Mouse (Mus musculus) embryonic facial prominence, embryonic 14.5 days (tissue): Measurements from ENCODE around the gene Btbd11. TPM values are rescaled to one million over a fixed set of nuclear protein-coding genes. Genes with fewer than 3 reads are reported as not detected.
A peak's percentile ranks its signal among the peaks of the same experiment; 100 is the strongest.

Experiments used
- ATAC-seq: fragments of 200-750 bp; cut with Nextera tagmentation; 2 replicates; pipeline ENCODE4 v1.8.0; 2017; ENCODE audit warnings: low read depth, moderate number of reproducible peaks, moderate TSS enrichment
- DNase-seq: peaks from one replicate; pipeline ENCODE4 v3.0.0-alpha.2; 2015; ENCODE audit warnings: low spot score
- H3K27ac ChIP-seq: fragments of 300-500 bp; sonication (generic); replicated peaks from 2 replicates; pipeline ENCODE4 v1.5.1; 2014; ENCODE audit warnings: low read depth, mild to moderate bottlenecking, low read length, moderate library complexity
- H3K27me3 ChIP-seq: fragments of 300-500 bp; sonication (generic); replicated peaks from 2 replicates; pipeline ENCODE4 v1.6.1; 2014; ENCODE audit warnings: low read length; ENCODE audit not compliant: control insufficient read depth, insufficient read depth
- H3K36me3 ChIP-seq: fragments of 300-500 bp; sonication (generic); 2 replicates; pipeline ENCODE4 v1.6.1; 2014; ENCODE audit warnings: low read length, mixed read lengths; ENCODE audit not compliant: control insufficient read depth, insufficient read depth
- H3K4me1 ChIP-seq: fragments of 300-500 bp; sonication (generic); 2 replicates; pipeline ENCODE4 v1.6.1; 2014; ENCODE audit warnings: antibody characterized with exemption, low read length; ENCODE audit not compliant: control insufficient read depth, insufficient read depth
- H3K4me2 ChIP-seq: fragments of 300-500 bp; sonication (generic); 2 replicates; pipeline ENCODE4 v1.6.1; 2014; ENCODE audit warnings: low read depth, mild to moderate bottlenecking, low read length, moderate library complexity, mixed read lengths
- H3K4me3 ChIP-seq: fragments of 300-500 bp; sonication (generic); 2 replicates; pipeline ENCODE4 v1.5.1; 2014; ENCODE audit warnings: low read depth, mild to moderate bottlenecking, low read length
- H3K9ac ChIP-seq: fragments of 300-500 bp; sonication (generic); 2 replicates; pipeline ENCODE4 v1.6.1; 2014; ENCODE audit warnings: low read depth, mild to moderate bottlenecking, low read length, moderate library complexity, mixed read lengths
- H3K9me3 ChIP-seq: fragments of 300-500 bp; sonication (generic); 2 replicates; pipeline ENCODE4 v1.6.1; 2016; ENCODE audit warnings: low read length; ENCODE audit not compliant: control insufficient read depth
- WGBS: fragments of 180-500 bp; shearing (Covaris S2); extraction: QIAGEN DNeasy Blood & Tissue Kit; methylation state at CpG from one replicate; pipeline ENCODE4 v1.1.7; 2014; 5-methylcytosine and 5-hydroxymethylcytosine counted together
- polyA plus RNA-seq: library from polyadenylated mRNA; unstranded; fragments of >200 nt; fragmentation: Nextera tagmentation; extraction: Ambion mirVana; gene quantifications from 2 replicates; pipeline ENCODE4 v1.2.1, GENCODE M21; 2014

Gene Btbd11
- polyA plus RNA-seq, 1 experiment from 2014 or later = 5.8 TPM

GRCm38 (mm10) chr10:85443371-85443770 is 56.8 kb downstream of the Btbd11 start:
- Histone ChIP-seq H3K27me3 (no peaks in the 10 kb centered on the region), H3K4me3 (no peak overlapping the region), H3K4me2 (no peak overlapping the region), H3K36me3 (no peaks in the 10 kb centered on the region), H3K27ac (no peak overlapping the region), H3K4me1 (no peaks in the 10 kb centered on the region), H3K9me3 (no peaks in the 10 kb centered on the region), H3K9ac (no peak overlapping the region)
- DNase-seq (no peak), ATAC-seq (no peak)
- 88% methylated on average over 3 of the region's 3 CpGs for WGBS

DNA sequence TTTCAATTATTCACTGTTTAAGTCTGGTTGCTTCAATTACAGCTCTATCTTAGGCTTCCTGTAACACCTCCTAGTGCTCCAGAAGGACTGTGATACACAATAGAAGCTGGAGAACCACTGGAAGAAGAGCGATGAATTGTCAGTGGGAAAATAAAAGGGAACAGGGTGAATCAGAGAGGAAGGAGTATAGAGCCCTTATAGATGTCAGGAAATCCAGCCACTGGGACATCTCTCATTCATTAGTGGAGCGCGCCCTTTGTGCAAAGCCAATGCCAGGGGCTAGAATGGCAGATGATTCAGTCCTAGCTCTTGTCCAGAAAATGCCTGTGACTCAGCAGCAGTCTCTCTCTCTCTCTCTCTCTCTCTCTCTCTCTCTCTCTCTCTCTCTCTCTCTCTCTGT is 59.3 kb downstream of the Btbd11 start:
- 94% methylated on average over 3 of the region's 3 CpGs for WGBS

GRCm38 (mm10) chr10:85446700-85447099 is 60.1 kb downstream of the Btbd11 start:
- ATAC-seq (no peak), DNase-seq (no peak)
- H3K36me3 ChIP-seq = no peaks in the 10 kb centered on the region
- H3K27me3 ChIP-seq = no peaks in the 10 kb centered on the region
- H3K4me1 ChIP-seq = no peaks in the 10 kb centered on the region
- no peaks in the 10 kb centered on the region for H3K9me3 ChIP-seq
- no peak overlapping the region for H3K4me3 ChIP-seq
- WGBS = 90% methylated on average over 1 of the region's 1 CpGs
- H3K4me2 ChIP-seq = no peak overlapping the region
- H3K27ac ChIP-seq = no peak overlapping the region
- no peak overlapping the region for H3K9ac ChIP-seq

More for the DNA sequence above, 59.3 kb downstream of the Btbd11 start:
- Histone ChIP-seq H3K27me3 (no peaks in the 10 kb centered on the region), H3K9ac (no peak overlapping the region), H3K36me3 (no peaks in the 10 kb centered on the region), H3K27ac (no peak overlapping the region), H3K4me3 (no peak overlapping the region), H3K4me1 (no peaks in the 10 kb centered on the region), H3K4me2 (no peak overlapping the region), H3K9me3 (no peaks in the 10 kb centered on the region)
- ATAC-seq (no peak), DNase-seq (no peak)

GRCm38 (mm10) chr10:85447869-85448268 is 61.3 kb downstream of the Btbd11 start:
- no peak for ATAC-seq
- no peaks in the 10 kb centered on the region for H3K9me3 ChIP-seq
- H3K27me3 ChIP-seq = no peaks in the 10 kb centered on the region
- no peak overlapping the region for H3K4me2 ChIP-seq
- no peaks in the 10 kb centered on the region for H3K4me1 ChIP-seq
- no peak overlapping the region for H3K9ac ChIP-seq
- H3K36me3 ChIP-seq = no peaks in the 10 kb centered on the region
- 63% methylated on average over 2 of the region's 2 CpGs for WGBS
- no peak overlapping the region for H3K4me3 ChIP-seq
- no peak for DNase-seq
- H3K27ac ChIP-seq = no peak overlapping the region

- WGBS = 58% methylated on average over 8 of the region's 8 CpGs
- Histone ChIP-seq H3K9ac (no peak overlapping the region), H3K4me3 (no peak overlapping the region), H3K4me1 (0 out of 2 replicates have a peak, but pooled peaks cover 5% of the 10 kb centered on the region), H3K4me2 (no peak overlapping the region), H3K9me3 (no peaks in the 10 kb centered on the region), H3K36me3 (no peaks in the 10 kb centered on the region), H3K27me3 (no peaks in the 10 kb centered on the region), H3K27ac (no peak overlapping the region)
- DNase-seq (no peak), ATAC-seq (no peak)
Observed at GRCm38 (mm10) chr10:85451629-85452368, 65.2 kb downstream of the Btbd11 start.

DNA sequence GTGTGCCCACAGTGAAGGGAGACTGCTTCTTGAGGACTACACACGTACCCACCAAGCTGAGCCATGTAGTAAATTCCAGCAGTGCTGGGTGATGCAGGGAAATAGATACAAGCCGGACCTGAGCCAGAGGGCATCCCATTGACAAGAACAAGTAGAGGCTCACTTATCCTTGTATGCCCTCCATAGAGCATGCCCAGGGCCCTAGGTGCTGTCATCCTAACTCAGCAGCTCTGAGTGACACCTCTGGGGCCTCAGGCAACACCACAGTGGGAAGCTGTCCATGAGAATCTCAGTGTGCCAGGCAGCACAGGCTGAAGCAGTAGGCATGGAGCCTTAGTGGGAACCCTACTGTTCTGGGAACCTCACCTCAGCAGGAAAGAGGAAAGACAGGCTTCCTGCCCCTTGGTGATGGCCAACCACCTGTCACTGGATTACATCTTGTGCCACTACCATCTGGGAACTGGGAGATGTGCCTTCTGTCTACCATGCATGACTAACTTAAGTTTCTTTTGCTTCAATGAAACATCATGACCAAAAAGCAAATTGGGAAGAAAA is 66.7 kb downstream of the Btbd11 start:
- Histone ChIP-seq H3K36me3 (no peaks in the 10 kb centered on the region), H3K27me3 (no peaks in the 10 kb centered on the region), H3K9me3 (no peaks in the 10 kb centered on the region), H3K4me1 (peaks cover 9% of the 10 kb centered on the region), H3K9ac (no peak overlapping the region), H3K4me3 (no peak overlapping the region), H3K27ac (no peak overlapping the region), H3K4me2 (no peak overlapping the region)
- DNase-seq = no peak
- WGBS = 89% methylated on average over 2 of the region's 2 CpGs
- no peak for ATAC-seq

DNA sequence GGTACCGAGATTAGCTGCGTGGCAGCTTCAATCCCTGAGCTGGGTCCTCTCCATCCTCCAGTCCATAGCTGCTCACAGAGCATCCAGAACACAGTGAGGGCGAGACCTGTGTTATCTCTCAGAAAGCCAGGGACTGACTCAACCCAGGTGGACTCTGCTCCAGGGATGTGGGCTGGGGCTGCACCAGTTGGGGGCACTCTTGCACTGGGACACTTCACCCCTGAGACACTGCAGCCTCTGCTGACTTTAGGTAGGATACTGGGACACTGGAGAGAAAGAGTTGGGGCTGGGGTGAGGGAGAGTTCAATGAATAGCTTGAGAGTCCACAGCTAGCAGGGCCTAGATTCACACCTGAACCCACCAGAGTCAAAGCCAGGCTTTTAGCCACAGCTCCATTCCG is 69.4 kb downstream of the Btbd11 start:
- Histone ChIP-seq H3K4me2 (no peak overlapping the region), H3K9ac (no peak overlapping the region), H3K27ac (no peak overlapping the region), H3K27me3 (no peaks in the 10 kb centered on the region), H3K4me3 (no peak overlapping the region), H3K36me3 (no peaks in the 10 kb centered on the region), H3K9me3 (no peaks in the 10 kb centered on the region), H3K4me1 (peaks cover 16% of the 10 kb centered on the region)
- DNase-seq (no peak), ATAC-seq (no peak)
- WGBS = 69% methylated on average over 4 of the region's 4 CpGs

- ATAC-seq = peak; percentile 87
- WGBS = 17% methylated on average over 17 of the region's 17 CpGs
- peak overlapping the region; percentile 39 for H3K4me2 ChIP-seq
- H3K36me3 ChIP-seq = no peaks in the 10 kb centered on the region
- no peak overlapping the region for H3K9ac ChIP-seq
- no peaks in the 10 kb centered on the region for H3K9me3 ChIP-seq
- peaks cover 19% of the 10 kb centered on the region for H3K4me1 ChIP-seq
- peak overlapping the region; percentile 3; the same call in 1 of the 2 replicates for H3K4me3 ChIP-seq
- DNase-seq = peak; percentile 85
- H3K27ac ChIP-seq = no peak overlapping the region
- no peaks in the 10 kb centered on the region for H3K27me3 ChIP-seq
Observed at GRCm38 (mm10) chr10:85458744-85459344, 72.2 kb downstream of the Btbd11 start.
